Mouse (Mus musculus) stomach, embryonic 14.5 days (tissue): ENCODE results near the gene Olfr24. TPM values are rescaled to one million over a fixed set of nuclear protein-coding genes. Genes with fewer than 3 reads are reported as not detected.

Experiments
- ATAC-seq: fragments of 200-750 bp; cut with Nextera tagmentation; 2 replicates; pipeline ENCODE4 v1.8.0; 2017; ENCODE audit warnings: low read depth, moderate TSS enrichment; ENCODE audit not compliant: insufficient number of reproducible peaks, insufficient read depth, low FRiP score
- H3K27ac ChIP-seq: fragments of 300-500 bp; sonication (generic); 2 replicates; pipeline ENCODE4 v1.5.1; 2014; ENCODE audit warnings: mild to moderate bottlenecking, low read length, moderate library complexity, mixed read lengths
- H3K27me3 ChIP-seq: fragments of 300-500 bp; sonication (generic); 2 replicates; pipeline ENCODE4 v1.6.1; 2014; ENCODE audit warnings: low read length, control low read depth, mixed read lengths; ENCODE audit not compliant: control insufficient read depth, insufficient read depth
- H3K36me3 ChIP-seq: fragments of 300-500 bp; sonication (generic); 2 replicates; pipeline ENCODE4 v1.6.1; 2014; ENCODE audit warnings: mild to moderate bottlenecking, control low read depth, low read length, moderate library complexity, mixed read lengths; ENCODE audit not compliant: control insufficient read depth, insufficient read depth
- H3K4me1 ChIP-seq: fragments of 300-500 bp; sonication (generic); 2 replicates; pipeline ENCODE4 v1.6.1; 2014; ENCODE audit warnings: low read length, control low read depth, mixed read lengths; ENCODE audit not compliant: control insufficient read depth, insufficient read depth
- H3K4me2 ChIP-seq: fragments of 300-500 bp; sonication (generic); replicated peaks from 2 replicates; pipeline ENCODE4 v1.6.1; 2014; ENCODE audit warnings: low read depth, low read length, control low read depth
- H3K4me3 ChIP-seq: fragments of 300-500 bp; sonication (generic); 2 replicates; pipeline ENCODE4 v1.5.1; 2014; ENCODE audit warnings: low read depth, low read length, control low read depth
- H3K9ac ChIP-seq: fragments of 300-500 bp; sonication (generic); replicated peaks from 2 replicates; pipeline ENCODE4 v1.6.1; 2014; ENCODE audit warnings: low read depth, mild to moderate bottlenecking, control low read depth, low read length, moderate library complexity, mixed read lengths
- H3K9me3 ChIP-seq: fragments of 300-500 bp; sonication (generic); 2 replicates; pipeline ENCODE4 v1.6.1; 2016; ENCODE audit warnings: low read depth, low read length, control low read depth; ENCODE audit not compliant: control insufficient read depth
- WGBS: fragments of 180-500 bp; shearing (Covaris S2); extraction: QIAGEN DNeasy Blood & Tissue Kit; methylation state at CpG from one replicate; pipeline ENCODE4 v1.1.7; 2014; 5-methylcytosine and 5-hydroxymethylcytosine counted together
- polyA plus RNA-seq: library from polyadenylated mRNA; unstranded; fragments of >200 nt; fragmentation: Nextera tagmentation; extraction: Ambion mirVana; gene quantifications from 2 replicates; pipeline ENCODE4 v1.2.1, GENCODE M21; 2014

Gene Olfr24
- polyA plus RNA-seq, 1 experiment from 2014 or later, result not detected

GRCm38 (mm10) chr9:18721931-18722711, 41.7 kb downstream of the Olfr24 start:
- 26% methylated on average over 6 of the region's 6 CpGs for WGBS
- ATAC-seq, result peak; percentile 63; the same call in 1 of the 2 replicates
- H3K4me1 ChIP-seq, result peaks cover 3% of the 10 kb centered on the region; the same call in 1 of the 2 replicates
- H3K27me3 ChIP-seq, result no peaks in the 10 kb centered on the region
- peak overlapping the region; percentile 52; the same call in 1 of the 2 replicates for H3K27ac ChIP-seq
- H3K36me3 ChIP-seq, result no peaks in the 10 kb centered on the region
- H3K9me3 ChIP-seq, result no peaks in the 10 kb centered on the region
- H3K9ac ChIP-seq, result no peak overlapping the region
- H3K4me2 ChIP-seq, result no peak overlapping the region
- H3K4me3 ChIP-seq, result no peak overlapping the region

- no peaks in the 10 kb centered on the region for H3K27me3 ChIP-seq
- H3K36me3 ChIP-seq, result no peaks in the 10 kb centered on the region
- no peak overlapping the region for H3K4me2 ChIP-seq
- peaks cover 3% of the 10 kb centered on the region; the same call in 1 of the 2 replicates for H3K4me1 ChIP-seq
- 24% methylated on average over 2 of the region's 2 CpGs for WGBS
- H3K27ac ChIP-seq, result peak overlapping the region; percentile 52; the same call in 1 of the 2 replicates
- H3K9ac ChIP-seq, result no peak overlapping the region
- H3K4me3 ChIP-seq, result no peak overlapping the region
- ATAC-seq, result no peak; the same call in 1 of the 2 replicates
- no peaks in the 10 kb centered on the region for H3K9me3 ChIP-seq
These were observed 42.8 kb downstream of the Olfr24 start for GRCm38 (mm10) chr9:18721011-18721410.

GRCm38 (mm10) chr9:18705628-18706027, 58.2 kb downstream of the Olfr24 start:
- no peak for ATAC-seq
- no peaks in the 10 kb centered on the region for H3K4me1 ChIP-seq
- no peaks in the 10 kb centered on the region for H3K36me3 ChIP-seq

More at GRCm38 (mm10) chr9:18705628-18706027, 58.2 kb downstream of the Olfr24 start:
- H3K4me3 ChIP-seq, result no peak overlapping the region
- H3K9me3 ChIP-seq, result no peaks in the 10 kb centered on the region
- no peak overlapping the region for H3K4me2 ChIP-seq
- H3K27me3 ChIP-seq, result no peaks in the 10 kb centered on the region
- H3K27ac ChIP-seq, result no peak overlapping the region
- H3K9ac ChIP-seq, result no peak overlapping the region

Other genes with a start within 250 kb of the Olfr24 start
- gene Muc16, start 89.5 kb downstream of the Olfr24 start, polyA plus RNA-seq, result 5.4 and 6.1 TPM in 2 replicates
- not detected in 2 replicates for gene Olfr828, start 55.5 kb upstream of the Olfr24 start, polyA plus RNA-seq
- not detected in 2 replicates for gene Olfr829, start 90.9 kb upstream of the Olfr24 start, polyA plus RNA-seq
- gene Olfr830, start 110.7 kb upstream of the Olfr24 start, polyA plus RNA-seq, result not detected in 2 replicates
- not detected in 2 replicates for gene Olfr832, start 173.1 kb upstream of the Olfr24 start, polyA plus RNA-seq
- gene Olfr834, start 224.0 kb upstream of the Olfr24 start, polyA plus RNA-seq, result not detected in 2 replicates